Mouse (Mus musculus) liver, embryonic 14.5 days (tissue): Measurements from ENCODE around the gene Ppard. TPM values are rescaled to one million over a fixed set of nuclear protein-coding genes. Genes with fewer than 3 reads are reported as not detected.
A peak's percentile ranks its signal among the peaks of the same experiment; 100 is the strongest.
"Not testable (repeated sequence)": the region's sequence is repeated elsewhere in the genome, so short reads cannot be mapped to it uniquely, and the experiment has no call there.

Experiments
- ATAC-seq: fragments of 200-750 bp; cut with Nextera tagmentation; 2 replicates; pipeline ENCODE4 v1.8.0; 2017; ENCODE audit warnings: moderate number of reproducible peaks, mild to moderate bottlenecking, moderate library complexity; ENCODE audit not compliant: insufficient read depth
- DNase-seq, 3 experiments: peaks; one replicate each; pipeline ENCODE4 v3.0.0-alpha.2; 2012 to 2013; ENCODE audit warnings: low read depth in 3 of 3, low spot score in 3 of 3
- H3K27ac ChIP-seq: fragments of 300-500 bp; sonication (generic); 2 replicates; pipeline ENCODE4 v1.5.1; 2014; ENCODE audit warnings: moderate library complexity, mild to moderate bottlenecking, control low read depth, inconsistent platforms
- H3K27me3 ChIP-seq: fragments of 300-500 bp; sonication (generic); 2 replicates; pipeline ENCODE4 v1.6.1; 2014; ENCODE audit warnings: mild to moderate bottlenecking, low read length, moderate library complexity; ENCODE audit not compliant: control insufficient read depth, insufficient read depth
- H3K36me3 ChIP-seq: fragments of 300-500 bp; sonication (generic); replicated peaks from 2 replicates; pipeline ENCODE4 v1.6.1; 2014; ENCODE audit warnings: low read depth; ENCODE audit not compliant: control insufficient read depth, insufficient read depth
- H3K4me1 ChIP-seq, 2 experiments: fragments of 200-500 bp in 1 of 2; fragments of 300-500 bp in 1 of 2; sonication (generic) in 1 of 2; replicated peaks; 2 replicates each; pipeline ENCODE4 v1.6.1; 2012 to 2014; ENCODE audit warnings: antibody characterized with exemption in 1 of 2, inconsistent platforms in 1 of 2, low read length in 1 of 2; ENCODE audit not compliant: control insufficient read depth in 2 of 2, insufficient read depth in 2 of 2
- H3K4me2 ChIP-seq: fragments of 300-500 bp; sonication (generic); 2 replicates; pipeline ENCODE4 v1.6.1; 2014; ENCODE audit warnings: low read depth, mild to moderate bottlenecking, control low read depth, moderate library complexity
- H3K4me3 ChIP-seq, 2 experiments: fragments of 200-500 bp in 1 of 2; fragments of 300-500 bp in 1 of 2; sonication (generic) in 1 of 2; 2 replicates each; pipeline ENCODE4 v1.5.1; 2012 to 2014; ENCODE audit warnings: low read depth in 2 of 2, low read length in 2 of 2, mild to moderate bottlenecking in 2 of 2, control low read depth in 1 of 2, inconsistent platforms in 1 of 2, moderate library complexity in 1 of 2; ENCODE audit not compliant: insufficient read depth in 1 of 2
- H3K9ac ChIP-seq: fragments of 300-500 bp; sonication (generic); replicated peaks from 2 replicates; pipeline ENCODE4 v1.6.1; 2014; ENCODE audit warnings: mild to moderate bottlenecking, control low read depth, moderate library complexity
- H3K9me3 ChIP-seq: fragments of 300-500 bp; sonication (generic); 2 replicates; pipeline ENCODE4 v1.6.1; 2016; ENCODE audit warnings: low read length, mixed read lengths; ENCODE audit not compliant: control insufficient read depth
- CTCF ChIP-seq: IDR thresholded peaks from 2 replicates; pipeline ENCODE4 v1.5.1; 2016; ENCODE audit warnings: antibody characterized with exemption, low read depth, control low read depth
- EP300 ChIP-seq: IDR thresholded peaks from 2 replicates; pipeline ENCODE4 v1.6.1; 2016; ENCODE audit warnings: antibody characterized with exemption, low read depth
- WGBS: fragments of 180-500 bp; shearing (Covaris S2); extraction: QIAGEN DNeasy Blood & Tissue Kit; methylation state at CpG from one replicate; pipeline ENCODE4 v1.1.7; 2014; ENCODE audit not compliant: insufficient replicate concordance; 5-methylcytosine and 5-hydroxymethylcytosine counted together
- polyA plus RNA-seq, 2 experiments: library from polyadenylated mRNA; depleted of rRNA in 1 of 2; stranded (reverse) in 1 of 2; unstranded in 1 of 2; fragments of >200 nt; fragmentation: Nextera tagmentation in 1 of 2; extraction: Ambion mirVana in 1 of 2; gene quantifications; 2 replicates each; pipeline versions ENCODE4 v1.2.1 to v1.2.3; 2012 to 2014

Ppard gene
- polyA plus RNA-seq, 2 experiments: 0.76 to 5.6 TPM

- no peak overlapping the region for H3K9ac ChIP-seq
- 44% methylated on average over 9 of the region's 9 CpGs for WGBS
Observed at GRCm38 (mm10) chr17:28212391-28212790, 20.1 kb upstream of the Ppard start.

GRCm38 (mm10) chr17:28213236-28213635 is 19.3 kb upstream of the Ppard start:
- no peak for TF ChIP-seq EP300
- TF ChIP-seq CTCF: peak; percentile 72
- Histone ChIP-seq H3K27ac (no peak overlapping the region), H3K4me3 (no peak overlapping the region), H3K9ac (no peak overlapping the region), H3K4me2 (no peak overlapping the region), H3K27me3 (no peaks in the 10 kb centered on the region), H3K9me3 (no peaks in the 10 kb centered on the region), H3K36me3 (no peaks in the 10 kb centered on the region), H3K4me1 (peaks cover 0 to 16% of the 10 kb centered on the region in 2 experiments; a peak in 3 of 4 replicates)
- 21% methylated on average over 4 of the region's 4 CpGs for WGBS
- no peak for ATAC-seq
- no peak for DNase-seq

More at GRCm38 (mm10) chr17:28212391-28212790, 20.1 kb upstream of the Ppard start:
- Histone ChIP-seq H3K4me3 (no peak overlapping the region), H3K36me3 (no peaks in the 10 kb centered on the region), H3K27me3 (no peaks in the 10 kb centered on the region), H3K4me2 (no peak overlapping the region), H3K4me1 (peaks cover 0 to 13% of the 10 kb centered on the region in 2 experiments; a peak in 3 of 4 replicates), H3K9me3 (no peaks in the 10 kb centered on the region), H3K27ac (no peak overlapping the region)
- ATAC-seq (no peak), DNase-seq (no peak)
- TF ChIP-seq EP300 (no peak), CTCF (no peak)

- Histone ChIP-seq H3K27ac (no peak overlapping the region), H3K9ac (no peak overlapping the region), H3K4me1 (peaks cover 0 to 14% of the 10 kb centered on the region in 2 experiments; a peak in 3 of 4 replicates), H3K36me3 (no peaks in the 10 kb centered on the region), H3K9me3 (no peaks in the 10 kb centered on the region), H3K27me3 (no peaks in the 10 kb centered on the region), H3K4me2 (no peak overlapping the region), H3K4me3 (no peak overlapping the region)
- TF ChIP-seq CTCF: no peak
- TF ChIP-seq EP300: no peak
- no peak for ATAC-seq
- WGBS: 76% methylated on average over 9 of the region's 9 CpGs
- no peak for DNase-seq
Observed at GRCm38 (mm10) chr17:28216791-28217190, 15.7 kb upstream of the Ppard start.

- Histone ChIP-seq H3K4me2 (peak overlapping the region; percentile 45), H3K4me3 (peak overlapping the region in 1 of 2 experiments; percentile 12; a peak in 1 of 4 replicates), H3K27me3 (no peaks in the 10 kb centered on the region), H3K9ac (peak overlapping the region; percentile 21; the same call in 1 of the 2 replicates), H3K27ac (no peak overlapping the region), H3K4me1 (peaks cover 2 to 9% of the 10 kb centered on the region in 2 experiments; a peak in 3 of 4 replicates), H3K9me3 (no peaks in the 10 kb centered on the region), H3K36me3 (no peaks in the 10 kb centered on the region)
- 14% methylated on average over 23 of the region's 23 CpGs for WGBS
- DNase-seq (no peak), ATAC-seq (no peak)
- TF ChIP-seq CTCF (no peak), EP300 (no peak)
Observed at GRCm38 (mm10) chr17:28217721-28218649, 14.5 kb upstream of the Ppard start.

GRCm38 (mm10) chr17:28222463-28222862 is 10.0 kb upstream of the Ppard start:
- not testable (repeated sequence) for H3K27ac ChIP-seq, H3K4me2 ChIP-seq, ATAC-seq, H3K27me3 ChIP-seq, DNase-seq, H3K36me3 ChIP-seq, H3K4me3 ChIP-seq, H3K9me3 ChIP-seq, H3K9ac ChIP-seq
- 77% methylated on average over 10 of the region's 10 CpGs for WGBS
- peaks cover 14 to 16% of the 10 kb centered on the region in 2 experiments for H3K4me1 ChIP-seq
